Mouse (Mus musculus) ES-E14 (cell line): ENCODE measurements around the gene Col9a1.

ENCODE experiments used
- CHD2 ChIP-seq: IDR thresholded peaks from 2 replicates; pipeline ENCODE4 v1.6.1; 2014; ENCODE audit warnings: mild to moderate bottlenecking, low read depth, low read length, inconsistent platforms
- HCFC1 ChIP-seq: IDR thresholded peaks from 2 replicates; pipeline ENCODE4 v1.6.1; 2012; ENCODE audit warnings: low read length, inconsistent platforms, borderline replicate concordance; ENCODE audit not compliant: insufficient read depth
- MAFK ChIP-seq: IDR thresholded peaks from 2 replicates; pipeline ENCODE4 v1.6.1; 2014; ENCODE audit warnings: mild to moderate bottlenecking, low read depth, low read length, inconsistent platforms; ENCODE audit not compliant: insufficient read depth
- ZC3H11A ChIP-seq: IDR thresholded peaks from 2 replicates; pipeline ENCODE4 v1.6.1; 2012; ENCODE audit warnings: low read depth, mild to moderate bottlenecking, inconsistent platforms, low read length, borderline replicate concordance
- ZNF384 ChIP-seq: IDR thresholded peaks from 2 replicates; pipeline ENCODE4 v1.6.1; 2012; ENCODE audit warnings: low read depth, low read length, inconsistent platforms

DNA sequence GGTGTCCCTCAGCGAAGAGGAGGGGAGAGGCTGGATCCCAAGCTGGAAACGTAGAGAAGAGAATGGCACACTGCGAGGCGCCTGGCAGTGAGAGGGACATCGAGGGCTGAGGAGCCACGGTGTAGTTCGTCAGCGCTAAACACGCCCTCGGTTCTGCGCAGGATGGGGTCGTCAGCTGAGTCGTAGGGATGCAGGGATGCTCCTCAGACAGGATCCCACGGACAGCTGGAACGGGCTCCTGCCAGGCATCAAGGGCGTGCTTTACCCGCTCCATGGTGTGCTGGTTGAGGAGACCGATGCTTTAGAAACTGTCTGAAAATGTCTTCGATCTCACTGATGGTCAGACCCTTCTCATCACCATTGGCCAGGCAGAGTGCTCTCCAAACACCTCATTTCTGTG, 43.6 kb upstream of the Col9a1 start:
- TF ChIP-seq ZC3H11A, result no peak
- TF ChIP-seq HCFC1, result no peak
- no peak for TF ChIP-seq ZNF384
- no peak for TF ChIP-seq MAFK
- no peak for TF ChIP-seq CHD2
